Mouse (Mus musculus): Measurements from ENCODE around the gene Emc9.

Gene Emc9

DNA sequence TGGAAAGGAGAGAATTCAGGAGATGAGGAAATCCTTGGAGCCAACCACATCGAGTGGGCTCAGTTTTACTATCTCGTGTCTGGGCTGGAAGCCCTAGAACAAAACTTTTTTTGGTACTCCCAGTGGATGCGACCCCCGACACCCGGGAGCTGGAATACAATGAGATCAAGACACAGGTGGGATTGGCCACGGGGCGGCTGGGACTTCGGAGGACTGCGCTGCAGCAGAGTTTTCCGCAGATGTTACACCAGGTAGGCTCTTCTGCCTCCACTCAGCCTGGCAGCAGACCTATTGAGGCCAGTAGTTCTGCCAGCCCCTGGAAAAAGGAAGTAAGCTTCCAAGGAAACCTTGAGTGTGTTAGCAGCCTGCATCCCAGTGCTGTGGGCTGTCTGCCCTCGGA lies 21.9 kb downstream of the Emc9 start:
- no peak for DNase-seq (ENCODE audit: low read depth in 2 of 2, low spot score in 2 of 2)

DNA sequence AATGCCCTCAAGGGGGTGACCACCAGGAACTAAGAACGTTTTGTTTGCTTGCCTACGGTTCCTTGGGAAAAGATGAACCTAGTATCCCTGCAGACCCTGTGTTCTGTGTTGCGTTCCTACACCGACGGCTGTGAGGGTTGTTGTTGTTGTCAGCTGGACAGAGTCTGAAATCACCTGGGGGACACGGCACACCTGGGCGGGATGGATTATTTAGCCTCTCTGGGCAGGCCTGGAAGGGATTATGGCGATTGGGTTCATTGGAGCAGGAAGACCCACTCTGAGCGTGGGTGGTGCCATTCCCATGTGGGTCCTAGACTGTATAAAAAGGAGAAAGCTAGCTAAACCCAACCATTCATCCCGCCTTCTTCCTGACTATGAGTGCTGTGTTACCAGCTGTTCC lies 23.2 kb downstream of the Emc9 start:
- DNase-seq (ENCODE audit: low read depth in 2 of 2, low spot score in 2 of 2), result no peak

DNA sequence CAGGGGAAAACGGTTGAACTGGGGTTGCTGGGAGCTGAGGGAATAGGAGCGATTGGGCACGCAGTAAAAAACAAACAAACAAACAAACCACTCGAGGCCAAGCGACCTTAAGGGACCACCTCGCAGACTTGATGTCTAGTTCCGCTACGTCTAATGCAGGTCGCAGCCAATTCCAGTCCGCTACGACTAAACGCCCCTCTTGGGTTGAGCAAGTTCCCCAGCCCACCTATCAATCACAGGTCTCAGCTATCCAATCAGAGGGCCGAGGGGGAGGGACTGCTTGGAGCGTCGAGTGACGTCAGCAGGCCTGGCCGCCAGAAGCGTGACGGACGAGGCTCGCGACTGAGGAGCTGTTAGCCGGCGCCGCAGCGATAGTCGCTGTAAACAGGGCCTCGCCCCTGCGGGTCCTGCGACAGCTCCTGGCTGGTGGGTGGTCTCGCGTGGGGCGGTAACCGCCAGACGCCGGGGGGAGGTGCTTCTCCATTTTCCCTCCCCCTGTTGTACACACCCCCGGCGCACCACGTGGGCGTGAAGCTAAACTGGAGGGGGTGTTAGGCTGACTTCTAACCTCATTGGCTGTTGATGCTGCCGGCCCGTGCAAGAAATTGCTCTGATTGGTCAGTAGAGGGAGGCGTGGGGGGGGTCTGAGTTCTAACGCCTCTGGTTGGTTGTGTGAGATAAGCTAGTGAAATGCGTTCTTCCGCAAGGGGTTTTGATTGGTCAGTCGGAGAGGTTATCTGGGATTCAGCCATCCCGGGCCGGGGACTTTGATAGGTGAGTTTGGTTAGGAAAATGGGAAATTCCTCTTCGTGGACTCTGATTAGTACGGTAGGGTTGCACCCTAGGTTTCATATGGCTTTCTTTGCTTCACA lies 24.7 kb downstream of the Emc9 start, which contains the start of gene A730061H03Rik:
A730061H03Rik (minus strand) TSS at position 205 of the 872 bp plus-strand sequence.
- peak; percentile 96 to 98 for DNase-seq (ENCODE audit: low read depth in 2 of 2, low spot score in 2 of 2)

DNA sequence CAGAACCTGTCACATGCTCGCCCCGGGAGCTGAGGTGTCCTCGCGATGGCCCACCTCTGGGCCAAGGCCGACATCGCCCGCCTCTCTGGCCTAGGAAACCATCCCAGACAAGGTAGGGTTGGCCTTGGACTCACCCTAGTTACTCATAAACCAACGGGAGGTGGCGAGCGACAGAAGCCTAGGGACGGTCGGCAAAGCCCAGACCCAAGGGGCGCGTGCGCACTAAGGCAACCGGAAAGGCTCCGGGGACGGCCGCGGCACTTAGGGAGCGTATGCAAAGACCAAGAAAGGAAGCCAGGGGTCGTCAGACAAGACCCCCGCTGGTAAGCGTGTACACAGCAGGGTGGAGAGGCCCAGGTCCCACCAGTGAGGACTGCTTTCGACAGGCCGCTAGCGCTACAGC lies 25.3 kb downstream of the Emc9 start, which contains the start of gene Dcaf11:
Dcaf11 (plus strand) TSS at position 208 of the 403 bp plus-strand sequence.
- DNase-seq (ENCODE audit: low read depth in 2 of 2, low spot score in 2 of 2), result peak; percentile 68 to 77

DNA sequence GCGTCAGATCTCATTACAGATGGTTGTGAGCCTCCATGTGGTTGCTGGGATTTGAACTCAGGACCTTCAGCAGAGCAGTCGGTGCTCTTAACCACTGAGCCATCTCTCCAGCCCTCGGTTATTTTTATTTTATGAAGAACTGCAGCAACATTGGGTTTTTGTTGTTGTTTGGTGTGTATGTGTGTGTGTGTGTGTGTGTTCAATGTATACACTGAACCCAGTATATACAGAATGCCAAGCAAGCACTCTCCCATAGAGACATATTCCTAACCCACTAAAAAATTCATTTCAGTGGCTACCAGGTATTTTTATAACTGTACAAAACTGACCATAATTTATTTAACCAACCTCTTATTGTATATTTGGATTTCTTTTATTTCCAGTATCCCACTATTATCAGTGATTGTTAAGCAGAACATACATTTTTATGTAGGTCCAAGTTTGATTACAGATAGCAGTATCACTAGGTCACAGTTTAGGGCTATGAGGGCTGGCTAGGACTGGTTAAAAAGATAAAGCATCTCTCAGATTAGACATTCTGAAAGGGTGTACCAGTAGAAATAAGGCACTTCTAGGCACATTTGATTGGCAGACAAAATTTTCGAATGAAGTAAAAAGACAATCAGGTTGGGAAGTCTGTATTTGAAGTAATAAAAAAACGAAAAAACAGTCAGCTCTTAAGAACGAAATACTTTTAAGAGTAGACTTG lies 26.2 kb downstream of the Emc9 start:
- DNase-seq (ENCODE audit: low read depth in 2 of 2, low spot score in 2 of 2), result no peak

DNA sequence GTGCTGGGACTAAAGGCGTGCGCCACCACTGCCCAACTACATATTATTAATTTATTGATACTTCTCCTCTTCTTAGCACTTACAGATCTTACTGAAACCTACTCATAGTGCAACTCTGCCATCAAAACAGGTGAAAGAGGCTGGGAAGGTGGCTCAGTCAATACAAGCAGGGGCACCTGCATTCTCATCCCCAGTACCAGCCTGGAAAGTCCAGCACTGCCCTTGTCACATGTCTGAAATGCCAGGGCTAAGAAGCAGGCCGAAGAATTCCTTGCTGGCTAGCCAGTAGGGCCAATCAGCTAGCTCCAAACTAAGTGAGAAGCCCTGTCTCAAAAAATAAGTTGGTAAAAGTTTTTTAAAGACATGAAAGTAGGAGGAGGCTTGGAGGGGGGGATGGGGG lies 27.5 kb downstream of the Emc9 start:
- no peak for DNase-seq (ENCODE audit: low read depth in 2 of 2, low spot score in 2 of 2)

DNA sequence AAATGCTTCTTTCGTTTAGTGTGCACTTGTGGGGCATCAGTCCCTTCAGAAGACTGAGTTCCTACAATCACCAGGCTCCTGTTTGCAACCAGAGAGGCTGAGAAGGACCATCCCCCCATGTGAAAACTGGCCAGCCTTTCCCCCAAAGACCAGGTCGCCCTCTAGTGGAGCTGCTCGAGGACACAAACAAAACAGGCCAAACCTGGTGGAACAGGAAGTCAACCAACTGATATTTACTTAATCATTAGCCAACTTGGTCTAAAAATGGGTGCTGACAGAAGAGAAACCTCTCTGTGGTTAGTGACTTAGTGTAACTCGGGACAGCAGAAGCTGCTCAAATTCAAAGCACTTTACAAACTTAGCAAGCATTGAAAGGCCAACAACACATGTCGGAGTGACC lies 28.1 kb downstream of the Emc9 start:
- peak; percentile 51 to 68 for DNase-seq (ENCODE audit: low read depth in 2 of 2, low spot score in 2 of 2)

DNA sequence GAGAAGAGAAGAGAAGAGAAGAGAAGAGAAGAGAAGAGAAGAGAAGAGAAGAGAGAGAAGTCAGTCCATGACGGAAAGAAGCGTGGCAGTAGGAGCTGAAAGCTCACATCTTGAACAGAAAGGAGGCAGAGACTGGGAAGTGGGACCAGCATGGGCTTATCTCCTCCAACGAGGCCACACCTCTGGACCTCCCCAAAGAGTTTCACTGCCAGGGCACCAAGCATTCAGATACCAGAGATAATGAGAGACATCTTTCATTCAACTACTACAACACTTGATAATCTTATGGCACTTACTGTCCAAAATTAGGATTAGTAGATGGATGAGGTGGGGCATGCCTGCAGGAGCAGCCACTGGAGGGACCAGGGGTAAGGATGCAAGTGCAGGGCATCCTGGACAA lies 29.3 kb downstream of the Emc9 start:
- no peak for DNase-seq (ENCODE audit: low read depth in 2 of 2, low spot score in 2 of 2)

DNA sequence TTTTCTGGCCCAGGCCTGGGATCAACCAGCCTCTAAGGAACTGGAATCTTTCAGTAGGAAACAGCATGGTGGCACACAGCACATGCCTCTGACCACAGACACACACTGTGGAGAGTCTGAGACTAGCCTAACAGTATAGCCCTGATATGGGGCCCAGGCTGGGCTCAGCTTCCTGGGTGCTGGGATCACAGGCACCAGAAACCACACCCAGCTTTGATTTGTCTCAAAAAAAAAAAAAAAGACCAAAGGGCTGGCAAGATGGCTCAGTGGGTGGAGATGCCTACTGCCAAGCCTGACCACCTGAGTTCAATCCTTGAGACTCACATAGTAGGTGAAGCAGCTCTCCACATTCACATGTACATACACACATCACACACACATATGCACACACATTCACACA lies 30.5 kb downstream of the Emc9 start:
- DNase-seq (ENCODE audit: low read depth in 2 of 2, low spot score in 2 of 2), result no peak

DNA sequence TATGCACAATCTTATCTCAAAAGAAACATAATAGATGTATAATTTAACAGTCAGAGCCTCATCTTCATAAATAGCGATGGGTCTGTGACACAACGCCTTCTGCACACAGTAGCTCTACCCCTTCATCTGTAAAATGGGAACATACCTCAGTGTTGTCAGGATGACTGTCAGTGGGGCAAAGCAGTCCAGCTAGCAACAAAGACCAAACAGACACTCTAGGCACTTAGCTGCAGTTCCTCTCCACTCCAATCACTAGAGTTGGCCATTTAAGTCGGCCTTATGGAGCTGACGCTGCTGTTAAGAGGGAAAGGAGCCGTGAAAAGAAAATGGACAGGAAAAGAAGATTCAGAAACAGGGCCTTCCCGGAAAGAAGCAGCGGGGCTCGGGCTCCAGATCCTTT lies 33.3 kb downstream of the Emc9 start:
- no peak for DNase-seq (ENCODE audit: low read depth in 2 of 2, low spot score in 2 of 2)

DNA sequence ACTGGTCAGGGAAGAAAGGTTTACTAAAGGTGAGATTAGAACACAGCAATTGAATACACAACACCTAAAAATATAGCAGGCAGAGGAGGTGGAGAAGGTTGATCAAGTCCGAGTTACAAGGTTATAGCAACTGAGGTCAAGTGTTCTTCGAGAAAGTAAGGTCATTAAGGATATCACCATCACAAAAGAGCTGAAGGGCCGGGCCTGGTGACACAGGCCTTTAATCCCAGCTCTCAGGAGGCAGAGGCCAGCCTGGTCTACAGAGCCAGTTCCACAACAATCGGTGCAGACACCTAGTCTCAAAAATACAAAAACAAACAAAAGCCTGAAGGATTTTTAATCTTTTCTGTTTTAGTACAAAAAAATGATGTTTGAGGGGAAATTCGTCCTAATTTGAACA lies 33.8 kb downstream of the Emc9 start:
- no peak for DNase-seq (ENCODE audit: low read depth in 2 of 2, low spot score in 2 of 2)

DNA sequence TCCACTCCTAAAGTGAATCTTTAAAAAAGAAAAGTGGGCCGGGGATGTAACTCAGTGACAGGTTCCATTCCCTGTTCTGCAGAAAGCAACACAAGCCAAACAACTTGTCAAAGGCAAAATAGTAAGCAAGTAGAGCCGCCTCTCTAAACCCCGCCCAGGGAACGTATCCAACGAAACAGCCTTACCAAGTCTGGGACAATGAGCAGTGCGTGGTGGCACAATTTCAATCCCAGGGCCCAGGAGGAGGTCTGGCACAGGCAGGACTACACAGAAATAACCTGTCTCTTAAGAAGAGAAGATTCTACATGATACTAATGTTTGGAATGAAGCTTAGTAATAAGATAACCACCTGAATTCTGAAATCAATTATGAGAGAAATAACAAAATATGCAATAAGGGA lies 34.9 kb downstream of the Emc9 start:
- no peak for DNase-seq (ENCODE audit: low read depth in 2 of 2, low spot score in 2 of 2)

DNA sequence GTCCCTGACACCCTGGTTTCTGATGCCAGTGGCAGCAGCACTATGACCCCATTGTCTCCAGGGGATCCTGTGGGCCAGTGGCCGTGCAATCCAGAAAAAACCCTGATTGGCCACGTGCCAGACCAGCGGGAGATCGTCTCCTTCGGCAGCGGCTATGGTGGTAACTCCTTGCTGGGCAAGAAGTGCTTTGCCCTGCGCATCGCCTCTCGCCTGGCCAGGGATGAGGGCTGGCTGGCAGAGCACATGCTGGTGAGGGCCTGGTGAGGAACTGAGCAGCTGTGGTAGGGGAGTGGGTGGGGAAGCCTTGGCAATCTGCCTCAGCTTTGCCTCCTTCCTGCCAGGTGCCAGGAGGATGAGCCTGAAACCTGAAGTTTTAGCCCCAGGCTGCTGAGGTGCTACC lies 40.8 kb downstream of the Emc9 start:
- no peak for DNase-seq (ENCODE audit: low read depth in 2 of 2, low spot score in 2 of 2)

DNA sequence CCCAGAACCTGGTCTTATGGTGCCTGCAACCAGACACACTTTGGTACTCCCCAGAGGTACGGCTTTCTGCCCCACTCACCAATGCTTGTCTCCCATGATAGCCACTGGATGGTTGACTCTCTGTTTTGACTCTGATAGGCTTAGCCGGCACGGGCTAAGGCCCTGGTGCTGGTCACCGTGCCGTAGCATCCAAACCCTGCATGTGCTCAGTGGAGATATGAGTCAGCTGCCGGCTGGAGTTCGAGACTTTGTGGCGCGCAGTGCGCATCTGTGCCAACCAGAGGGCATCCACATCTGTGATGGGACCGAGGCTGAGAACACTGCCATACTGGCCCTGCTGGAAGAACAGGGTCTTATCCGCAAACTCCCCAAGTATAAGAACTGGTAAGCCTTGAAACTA lies 42.8 kb downstream of the Emc9 start:
- DNase-seq (ENCODE audit: low read depth in 2 of 2, low spot score in 2 of 2), result no peak

DNA sequence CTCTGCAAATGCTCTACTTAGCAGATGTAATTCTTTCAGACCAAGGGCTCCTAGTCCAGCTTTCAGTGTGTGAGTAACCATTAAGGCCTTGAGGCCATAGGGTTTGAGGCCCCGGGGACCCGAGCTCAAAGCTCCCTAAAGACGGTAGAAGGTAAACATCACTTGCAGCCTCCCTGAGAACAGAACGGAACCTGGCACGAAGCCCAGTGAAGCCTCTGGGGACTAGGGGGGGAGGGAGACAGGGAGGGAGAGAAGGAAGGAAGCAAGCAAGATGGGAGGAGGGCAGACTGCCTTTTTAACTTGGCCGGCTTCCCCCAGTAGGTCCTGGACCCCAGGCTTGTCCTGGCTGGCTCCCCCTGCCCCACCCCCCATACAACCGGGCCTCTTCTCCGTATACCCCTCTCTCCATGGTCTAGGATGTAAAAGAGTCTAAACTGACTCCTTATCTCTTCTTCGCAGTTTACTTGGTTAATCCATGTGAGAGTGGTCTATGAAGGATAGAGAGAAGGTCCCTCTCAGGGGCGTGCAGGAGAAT lies 44.2 kb downstream of the Emc9 start:
- DNase-seq (ENCODE audit: low read depth in 2 of 2, low spot score in 2 of 2), result peak; percentile 20 to 53

DNA sequence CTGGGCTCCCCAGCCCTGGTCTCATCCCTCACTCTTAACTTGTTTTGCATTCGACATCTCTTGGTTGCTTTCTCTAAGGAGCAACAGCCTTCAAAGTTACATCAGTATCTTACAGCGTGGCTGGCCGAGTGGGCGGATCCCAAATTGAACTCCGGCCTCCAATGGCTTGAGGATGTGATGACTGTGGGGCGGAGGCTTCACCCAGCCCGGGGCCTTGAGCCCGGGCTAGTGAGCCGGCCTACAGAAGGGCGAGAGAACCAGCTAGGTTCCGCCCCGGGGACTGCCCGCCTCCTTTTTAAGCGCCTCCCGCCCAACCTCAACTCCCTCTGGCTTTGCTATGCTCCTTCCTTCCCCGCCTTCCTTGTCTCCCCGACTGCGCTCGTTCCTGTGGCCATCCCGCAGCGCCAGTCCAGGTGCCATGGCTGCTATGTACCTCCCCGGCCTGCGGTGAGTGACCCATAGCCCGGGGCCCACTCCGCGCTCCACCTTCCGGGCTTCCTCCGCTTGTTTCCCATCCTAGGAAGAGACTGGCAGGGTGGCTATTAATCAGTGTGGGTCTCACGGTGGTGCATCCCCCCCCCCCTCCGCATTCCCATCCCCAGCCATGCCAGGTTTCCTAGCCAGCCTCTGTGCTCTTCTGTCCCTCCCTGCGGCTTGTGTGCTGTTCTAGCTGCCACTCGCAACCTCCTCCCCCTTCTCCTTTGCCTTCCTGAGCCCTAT lies 44.9 kb downstream of the Emc9 start, which contains the start of gene Pck2:
Pck2 (plus strand) TSS at position 200 of the 720 bp plus-strand sequence.
- peak in 1 of 2 experiments; percentile 34 for DNase-seq (ENCODE audit: low read depth in 2 of 2, low spot score in 2 of 2)

DNA sequence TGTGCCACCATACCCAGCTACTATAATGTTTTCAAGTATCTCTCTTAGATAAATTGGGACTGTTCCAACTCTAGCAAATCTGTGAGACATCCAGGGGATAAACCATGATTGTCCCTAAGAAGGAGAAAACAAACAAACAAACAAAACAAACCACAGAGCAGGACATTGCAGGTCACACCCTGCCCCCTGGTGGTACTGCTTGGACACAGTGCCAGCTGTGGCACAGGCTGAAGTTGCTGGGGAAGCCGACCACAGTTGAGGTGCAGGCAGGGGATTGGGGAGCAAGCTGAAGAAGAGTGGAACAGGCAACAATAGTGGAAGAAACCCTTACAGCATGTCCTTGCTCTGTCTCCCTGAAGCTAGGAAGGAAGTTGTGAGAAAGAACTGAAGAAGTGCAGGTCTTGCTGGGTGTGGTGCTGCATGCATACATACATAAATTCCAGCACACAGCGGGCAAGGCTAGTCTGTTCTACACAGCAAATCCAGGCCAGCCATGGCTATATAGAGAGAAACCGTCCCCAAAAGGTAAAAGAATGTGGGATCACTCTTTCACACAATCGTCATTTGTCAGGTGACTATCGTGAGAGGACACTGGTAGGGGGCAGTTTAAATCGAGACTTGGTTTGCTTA lies 48.9 kb downstream of the Emc9 start:
- DNase-seq (ENCODE audit: low read depth in 2 of 2, low spot score in 2 of 2), result peak in 1 of 2 experiments; percentile 10
